Mouse (Mus musculus): ENCODE measurements around the gene Fgf14.
"Not testable (repeated sequence)": the region's sequence is repeated elsewhere in the genome, so short reads cannot be mapped to it uniquely, and the experiment has no call there.

Gene Fgf14

DNA sequence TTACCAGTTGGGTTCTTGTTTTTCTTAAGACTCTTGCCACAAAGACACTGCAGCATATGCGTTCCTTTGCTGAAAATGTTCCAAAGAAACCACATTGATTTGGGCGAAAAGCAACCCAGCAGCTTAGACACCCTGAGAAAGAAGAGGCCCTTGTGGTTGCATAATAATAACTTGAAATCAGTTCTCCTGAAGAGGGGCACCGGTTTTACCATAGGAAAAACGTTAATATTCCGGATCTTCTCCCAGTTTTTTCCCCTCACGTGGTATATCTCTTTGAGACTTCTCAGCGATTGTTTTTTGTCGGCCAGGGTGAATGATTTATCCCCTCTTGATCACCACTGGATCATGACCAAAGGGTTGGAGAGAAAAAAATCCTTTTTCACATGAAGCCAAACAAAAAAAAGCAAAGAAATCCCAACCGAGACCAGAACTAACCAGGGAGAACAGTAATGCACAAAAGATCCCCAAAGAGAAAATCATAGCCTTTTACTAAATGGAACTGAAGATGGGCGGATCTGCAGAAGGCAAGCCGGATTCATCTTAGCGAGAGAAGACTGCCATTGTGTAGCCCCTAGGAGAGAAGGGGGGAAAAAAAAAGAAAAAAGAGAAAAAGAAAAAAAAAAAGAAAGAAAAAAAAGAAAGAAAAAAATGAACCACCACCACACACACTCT lies at the start of gene Fgf14:
TSS of gene Fgf14 (minus strand) at position 622 of the 672 bp plus-strand sequence.
- DNase-seq (ENCODE audit: low spot score) = no peak

DNA sequence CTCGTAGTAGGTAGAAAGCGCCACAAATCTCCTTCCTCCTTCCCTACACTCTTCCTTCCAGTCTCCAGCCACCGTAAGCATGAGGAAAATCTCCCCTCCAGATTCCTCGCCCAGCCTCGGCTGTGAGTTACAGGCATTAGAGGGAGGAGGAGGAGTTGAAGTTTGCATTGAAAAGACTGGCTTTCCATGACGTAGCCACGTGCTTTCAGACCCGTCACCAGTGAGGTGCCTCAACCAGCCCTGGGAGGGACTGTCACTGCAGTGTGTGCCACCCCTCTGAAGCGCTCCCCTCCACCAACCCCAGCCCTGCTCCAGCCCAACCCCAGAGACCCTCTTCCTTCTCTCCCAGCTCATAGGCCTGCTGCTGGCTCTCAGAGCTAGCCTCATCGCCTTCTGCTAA lies 452 bp upstream of the Fgf14 start:
- DNase-seq (ENCODE audit: low spot score) = no peak

DNA sequence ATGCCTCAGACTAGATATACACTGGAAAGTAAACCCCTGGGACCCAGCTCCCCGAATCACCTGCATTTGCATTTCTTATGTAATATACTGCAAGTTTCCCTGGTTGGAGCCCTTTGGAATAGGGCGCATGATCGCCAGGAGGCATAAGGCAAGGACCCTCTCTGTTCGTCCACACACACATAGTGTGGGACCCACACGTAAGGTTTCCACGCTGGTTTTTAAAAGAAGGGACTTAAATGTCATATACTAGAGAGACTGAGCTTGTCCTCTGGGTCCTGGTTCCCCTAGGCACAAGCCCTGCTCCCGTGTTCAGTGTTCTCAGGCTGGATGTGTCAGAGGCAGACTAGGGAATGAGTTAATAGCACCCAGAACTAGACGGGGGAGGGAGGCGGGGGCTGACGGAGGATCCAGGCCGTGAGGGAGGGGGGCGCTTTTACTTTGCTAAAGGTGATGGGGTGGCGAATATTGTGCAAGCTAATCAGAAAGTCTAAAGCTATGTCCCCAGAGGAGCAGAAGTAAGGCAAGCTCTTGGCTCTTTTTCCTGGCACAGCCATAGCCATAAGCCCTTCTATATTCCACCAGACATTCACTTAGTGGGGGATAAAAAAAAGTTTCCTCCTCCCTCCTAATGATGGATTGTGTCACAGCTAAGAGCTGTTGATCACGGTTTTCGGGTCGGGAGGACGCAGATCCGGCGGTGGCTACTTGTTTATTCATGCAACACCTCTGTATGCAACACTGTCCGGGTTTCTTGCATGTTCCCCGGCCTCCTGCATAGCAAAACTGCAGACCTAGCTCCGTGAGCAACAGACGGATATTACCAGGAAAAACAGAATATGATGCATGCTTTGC lies 1.0 kb downstream of the Fgf14 start:
- no peak for DNase-seq (ENCODE audit: low spot score)

DNA sequence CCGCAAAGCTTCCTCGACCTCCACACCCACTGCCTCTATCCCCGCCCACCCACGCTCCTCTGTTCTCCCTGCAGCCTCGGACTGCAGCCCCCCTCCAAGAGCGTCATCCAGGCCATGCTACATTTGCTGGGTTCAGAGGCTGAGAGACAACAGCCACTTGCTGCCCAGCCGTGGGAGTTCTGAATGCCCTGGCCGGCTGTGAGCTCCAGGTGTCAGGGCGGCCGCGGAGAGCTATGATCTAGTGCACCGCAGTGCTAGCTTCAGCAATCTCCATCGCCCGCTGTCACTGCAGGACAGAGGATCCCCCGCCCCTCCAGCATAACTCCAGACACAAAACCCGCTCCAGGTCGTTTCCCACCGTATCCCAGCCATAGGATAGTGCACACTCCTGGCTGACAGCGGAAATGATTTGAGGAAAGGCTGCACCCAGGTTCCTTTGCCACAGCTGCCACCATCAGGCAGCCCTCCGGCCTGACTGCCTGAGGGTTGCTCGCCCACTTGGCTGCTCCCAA lies 1.7 kb downstream of the Fgf14 start:
- no peak for DNase-seq (ENCODE audit: low spot score)

DNA sequence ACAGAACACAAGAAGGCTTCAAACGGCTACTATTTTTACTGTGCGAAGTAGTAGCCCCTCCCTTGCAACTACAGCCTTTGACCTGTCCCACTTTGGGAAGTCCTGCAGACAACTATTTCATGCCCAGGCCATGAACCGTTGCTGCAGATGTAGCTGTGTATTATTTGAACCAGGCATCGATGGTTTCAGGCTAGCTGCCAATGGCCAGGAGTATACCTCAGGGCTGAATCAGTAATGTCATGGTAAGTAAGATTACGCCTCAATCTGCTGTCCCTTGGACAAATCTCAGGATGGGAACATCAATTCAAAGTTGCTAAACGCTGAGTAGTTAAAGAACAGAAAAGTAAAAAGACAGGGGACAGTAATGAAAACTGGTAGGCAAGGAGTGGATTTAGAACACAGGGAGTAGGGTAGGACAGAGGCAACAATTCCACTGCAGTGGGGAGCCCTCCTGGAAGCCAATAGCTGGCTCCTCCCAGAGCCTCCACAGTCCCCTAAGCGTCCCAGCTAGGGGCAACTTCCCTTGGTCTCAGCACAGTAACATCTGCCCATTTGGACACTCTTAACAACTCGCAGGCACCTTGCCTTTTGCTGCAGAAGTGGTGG lies 2.3 kb downstream of the Fgf14 start:
- DNase-seq (ENCODE audit: low spot score) = no peak

DNA sequence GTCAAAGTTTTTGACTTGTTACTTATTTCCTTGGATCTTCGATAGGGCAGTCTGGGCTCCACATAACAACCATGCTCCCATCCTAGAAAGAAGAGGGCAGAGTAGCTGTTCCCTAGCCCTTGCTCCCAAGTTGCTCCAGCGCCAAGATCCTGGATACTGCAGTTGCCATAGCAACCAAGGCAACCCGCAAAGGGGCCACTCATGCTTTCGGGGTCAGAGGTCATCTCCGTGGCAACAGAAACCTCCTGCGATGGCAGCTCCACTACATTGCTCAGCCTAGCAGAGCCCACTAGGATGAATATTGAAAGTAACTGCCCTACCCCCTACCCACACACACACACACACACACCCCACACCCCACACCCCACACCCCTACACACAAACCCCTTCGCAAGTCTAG lies 7.2 kb downstream of the Fgf14 start:
- peak; percentile 29 for DNase-seq (ENCODE audit: low spot score)

DNA sequence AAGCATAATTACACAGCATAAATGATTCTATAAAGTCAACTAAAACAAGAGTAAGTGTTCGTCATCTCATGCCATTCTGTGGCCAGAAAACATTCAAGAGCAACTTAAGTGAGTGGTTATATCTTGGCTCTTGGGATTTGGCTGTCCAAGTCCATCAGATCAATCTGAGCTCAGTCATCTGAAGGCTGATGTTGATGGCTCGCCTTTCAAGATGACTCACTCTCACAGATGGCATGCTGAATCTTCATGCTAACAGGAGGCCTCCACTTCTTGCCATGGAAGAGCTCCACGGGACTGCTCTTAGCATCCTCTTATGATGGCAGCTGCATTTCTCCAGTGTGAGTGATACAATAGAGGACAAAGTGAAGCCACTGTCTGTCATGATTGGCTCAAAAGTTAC lies 34.1 kb downstream of the Fgf14 start:
- DNase-seq (ENCODE audit: low spot score) = no peak

DNA sequence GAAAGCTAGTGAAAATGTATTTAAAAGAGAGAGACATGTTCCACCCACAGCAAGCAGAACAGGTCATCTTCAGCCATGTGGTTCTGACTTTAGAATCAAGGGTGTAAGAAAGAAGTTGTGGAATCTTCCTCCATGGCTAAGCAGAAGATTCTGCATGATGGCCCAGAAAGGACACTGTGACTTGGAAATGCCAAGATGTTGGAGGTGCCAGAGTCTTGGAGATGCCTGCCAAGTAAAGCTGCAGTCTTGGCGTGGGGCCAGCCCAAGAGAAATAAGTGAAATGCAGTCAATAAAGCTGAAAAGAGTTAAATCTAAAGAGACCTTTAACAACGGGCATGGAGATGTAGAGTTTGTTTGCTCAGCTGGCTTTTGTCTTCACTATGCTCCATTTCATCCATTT lies 42.0 kb downstream of the Fgf14 start:
- DNase-seq (ENCODE audit: low spot score) = no peak

DNA sequence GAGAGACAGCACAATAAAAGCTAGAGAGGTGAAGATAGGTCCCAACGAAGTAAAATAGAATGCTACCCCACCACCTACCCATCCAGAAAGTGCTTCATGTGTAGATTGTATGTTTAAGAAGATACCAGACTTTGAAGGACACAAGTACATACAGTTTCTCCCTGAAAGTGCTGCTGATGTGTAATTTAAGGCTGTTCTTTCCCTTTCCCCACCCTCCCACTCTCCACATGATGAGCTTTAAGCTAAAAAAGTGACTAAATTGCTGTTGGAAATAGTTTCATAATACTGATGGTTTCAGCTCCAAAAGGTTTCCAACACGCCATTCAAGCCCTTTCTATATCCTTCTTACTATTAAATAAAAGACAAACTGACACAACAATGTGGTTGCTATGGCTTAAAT lies 63.5 kb downstream of the Fgf14 start:
- DNase-seq (ENCODE audit: low spot score) = no peak

DNA sequence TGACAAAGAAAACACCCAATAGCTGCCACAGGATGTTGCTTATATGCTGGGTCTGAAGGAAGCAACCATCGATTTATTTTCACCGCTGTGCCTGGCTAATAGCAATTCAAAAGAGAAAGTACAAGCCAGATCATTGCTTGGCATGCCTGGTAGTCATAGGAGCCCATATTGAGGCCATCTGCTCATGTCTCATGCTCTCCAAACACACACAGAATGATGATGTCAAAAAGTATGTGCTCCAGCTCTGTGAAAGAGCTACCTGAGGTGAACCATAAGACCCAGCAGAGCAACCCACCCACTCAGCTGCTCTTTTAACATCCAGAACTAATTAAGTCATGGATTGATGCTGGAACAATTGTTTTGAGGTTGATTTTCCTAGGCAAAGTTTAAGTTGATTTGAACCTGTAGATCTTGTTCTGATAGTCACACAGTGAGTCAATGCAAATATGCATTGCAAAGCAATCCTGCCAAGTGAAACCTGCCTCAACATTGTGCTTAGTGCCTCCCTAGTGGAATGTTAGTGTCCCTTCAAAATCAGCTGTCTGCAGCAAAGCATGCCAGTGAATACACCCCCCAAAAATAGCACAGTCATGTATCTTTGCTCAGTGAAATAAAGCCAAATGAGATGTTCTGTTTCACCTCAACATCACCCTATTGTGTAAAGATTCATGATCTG lies 70.8 kb downstream of the Fgf14 start:
- no peak for DNase-seq (ENCODE audit: low spot score)

DNA sequence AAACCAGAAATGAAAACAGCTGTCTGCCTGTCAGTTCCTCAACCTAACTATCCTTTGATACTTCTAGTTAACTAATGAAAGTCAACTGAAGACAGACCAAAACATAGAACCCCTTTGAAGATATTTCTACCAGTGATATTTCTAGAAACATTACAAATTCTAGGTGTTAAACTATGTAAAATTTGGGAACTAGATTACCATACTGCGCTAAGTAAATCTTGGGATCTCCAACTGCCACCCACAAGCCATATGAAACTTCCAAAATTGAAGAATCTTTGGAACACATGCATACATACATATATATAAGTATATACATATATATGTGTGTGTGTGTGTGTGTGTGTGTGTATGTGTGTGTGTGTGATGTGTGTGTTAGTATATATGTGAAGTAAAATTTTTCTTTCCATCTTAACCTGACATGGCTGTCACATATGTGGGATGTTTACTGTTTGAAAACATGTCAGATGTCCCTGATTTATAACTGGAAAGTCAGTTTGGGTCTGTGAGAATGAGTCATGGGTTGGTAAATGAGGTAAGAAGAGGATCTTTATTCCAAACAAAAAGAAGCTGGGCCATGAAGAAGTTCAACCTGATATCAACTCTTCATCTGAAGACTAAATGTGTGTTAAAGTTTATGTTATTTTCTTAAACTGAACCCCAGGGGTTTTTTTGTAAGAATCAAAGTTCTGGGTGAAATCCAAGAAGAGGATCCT lies 71.7 kb downstream of the Fgf14 start:
- DNase-seq (ENCODE audit: low spot score) = no peak

DNA sequence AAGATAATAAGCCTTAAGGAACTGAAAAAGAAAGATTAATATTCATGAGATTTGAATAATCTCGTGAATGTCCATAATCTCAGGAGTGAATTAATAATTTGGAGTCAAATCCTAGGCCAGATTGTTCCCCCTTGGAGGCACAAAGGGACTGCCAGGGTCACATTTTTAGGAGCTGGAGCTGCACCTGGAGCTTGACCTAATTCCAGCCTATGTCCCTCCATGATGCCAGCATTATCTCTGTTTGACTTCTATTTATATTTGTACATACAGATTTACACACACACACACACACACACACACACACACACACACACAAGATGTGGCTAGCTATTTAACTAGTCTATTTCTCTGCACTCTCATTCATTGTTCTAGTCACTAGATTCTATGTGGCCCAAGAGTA lies 100.4 kb downstream of the Fgf14 start:
- no peak for DNase-seq (ENCODE audit: low spot score)

DNA sequence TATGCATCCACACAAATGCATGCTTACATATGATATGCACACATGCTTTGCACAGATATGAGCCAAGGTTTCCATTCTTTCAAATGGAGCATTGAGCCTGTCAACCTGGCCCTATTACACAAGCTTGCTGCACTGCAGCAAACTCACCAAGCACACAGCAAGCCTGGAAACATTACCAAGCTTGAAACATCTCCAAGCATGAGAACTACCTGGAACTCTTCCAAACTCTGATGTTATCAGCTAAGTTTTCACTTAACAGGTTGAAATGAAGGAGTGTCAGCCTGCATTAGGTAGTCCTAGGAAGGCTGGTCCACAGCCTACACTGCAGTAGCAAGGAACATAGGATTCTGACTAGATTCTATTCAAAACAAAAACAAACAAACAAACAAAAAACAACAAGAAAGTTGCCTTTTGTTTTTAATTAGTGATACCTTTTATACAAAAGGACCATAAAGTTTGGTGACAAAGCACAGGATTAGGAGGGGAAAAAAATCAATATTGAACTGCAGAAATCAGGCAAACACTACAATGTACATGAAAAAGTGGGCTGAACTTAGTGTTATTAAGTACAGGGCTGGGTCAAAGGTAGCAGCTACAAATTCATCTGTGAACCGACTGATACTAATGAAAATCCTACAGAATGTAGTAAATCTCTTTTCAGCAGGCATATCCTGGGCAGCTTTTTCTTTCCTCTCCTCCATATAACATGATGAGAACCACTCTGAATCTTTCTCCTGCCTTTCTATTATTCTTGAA lies 101.6 kb downstream of the Fgf14 start:
- no peak for DNase-seq (ENCODE audit: low spot score)

DNA sequence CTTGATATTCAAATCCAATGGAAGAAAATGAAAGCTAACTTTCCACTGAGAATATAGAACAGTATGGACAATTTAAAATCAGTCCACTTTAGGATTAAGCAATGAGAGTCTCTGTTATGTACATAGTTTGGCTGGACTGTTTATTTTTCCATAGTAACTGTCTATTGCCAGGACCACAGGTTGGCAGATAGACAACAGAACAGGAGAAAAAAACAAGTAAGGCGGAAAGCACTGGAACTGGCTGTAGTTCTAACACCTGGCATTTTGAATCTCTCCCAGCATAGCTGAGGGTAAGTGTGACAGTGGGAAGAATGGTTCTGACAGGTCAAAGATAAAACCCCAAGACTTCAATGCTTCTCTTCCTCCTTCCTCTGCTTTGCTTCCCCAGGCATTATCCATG lies 110.5 kb downstream of the Fgf14 start:
- no peak for DNase-seq (ENCODE audit: low spot score)

DNA sequence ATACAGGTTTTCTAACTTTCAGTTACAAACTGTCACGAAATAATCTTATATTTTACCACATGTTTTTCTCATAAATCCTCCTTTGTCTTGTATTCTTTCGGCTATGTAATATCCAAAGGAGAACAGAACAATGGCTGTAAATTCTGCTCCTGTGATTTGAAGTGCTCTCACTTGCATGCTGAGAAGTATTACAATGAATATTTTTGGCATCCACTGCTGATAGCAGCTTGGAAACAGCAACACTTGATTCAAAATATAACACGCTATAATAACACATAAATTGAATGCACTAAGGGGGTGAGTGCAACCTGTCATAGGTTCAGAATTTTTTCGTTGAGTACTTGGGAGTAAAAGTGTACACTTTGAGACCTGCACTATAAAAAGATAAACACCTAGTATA lies 115.4 kb downstream of the Fgf14 start:
- DNase-seq (ENCODE audit: low spot score) = no peak

DNA sequence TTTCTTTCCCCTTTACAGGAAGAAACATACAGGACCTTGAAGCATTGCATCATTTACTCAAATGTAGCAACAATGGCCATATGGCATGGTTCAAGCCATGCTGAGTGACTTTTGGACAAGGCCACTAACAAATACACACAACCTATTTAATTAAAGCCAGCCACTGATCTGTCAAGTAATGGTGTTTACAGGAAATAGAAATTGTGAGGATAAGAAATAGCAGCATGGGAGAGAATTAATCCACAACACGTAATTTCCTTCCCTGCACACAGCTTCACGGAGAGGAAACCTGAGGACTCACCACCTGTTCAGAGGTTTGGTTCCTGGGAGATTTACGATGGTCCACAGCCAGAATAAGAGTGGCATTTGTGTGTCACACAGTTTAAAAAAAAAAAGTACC lies 140.8 kb downstream of the Fgf14 start:
- no peak for DNase-seq (ENCODE audit: low spot score)

DNA sequence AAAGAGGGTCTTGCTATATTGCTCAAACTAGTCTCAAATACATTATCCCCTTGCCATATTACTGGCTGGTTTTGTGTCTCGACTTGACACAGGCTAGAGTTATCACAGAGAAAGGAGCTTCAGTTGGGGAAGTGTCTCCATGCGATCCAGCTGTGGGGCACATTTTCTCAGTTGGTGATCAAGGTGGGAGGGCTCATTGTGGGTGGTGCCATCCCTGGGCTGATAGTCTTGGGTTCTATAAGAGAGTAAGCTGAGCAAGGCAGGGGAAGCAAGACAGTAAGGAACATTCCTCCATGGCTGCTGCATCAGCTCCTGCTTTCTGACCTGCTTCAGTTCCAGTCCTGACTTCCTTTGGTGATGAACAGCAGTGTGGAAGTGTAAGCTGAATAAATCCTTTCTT lies 141.6 kb downstream of the Fgf14 start:
- DNase-seq (ENCODE audit: low spot score) = not testable (repeated sequence)

DNA sequence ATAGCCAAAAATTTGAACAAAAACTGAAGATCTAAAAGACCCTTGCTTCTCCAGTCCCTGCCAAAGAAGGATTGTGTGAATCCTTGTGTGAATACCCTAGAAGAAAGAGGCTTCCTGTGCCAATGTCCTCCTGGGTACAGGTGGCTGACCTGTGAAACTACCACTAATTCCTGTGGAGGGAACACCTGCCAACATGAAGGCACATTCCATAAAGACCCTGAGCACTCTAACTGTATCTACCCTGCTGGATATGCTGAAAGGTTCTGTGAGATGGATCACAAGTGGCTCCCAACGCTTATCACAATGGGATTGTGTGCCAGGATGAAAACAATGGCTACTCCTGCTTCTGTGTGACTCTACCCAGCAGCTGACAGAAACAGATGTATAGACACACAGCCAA lies 144.9 kb downstream of the Fgf14 start:
- DNase-seq (ENCODE audit: low spot score) = no peak

DNA sequence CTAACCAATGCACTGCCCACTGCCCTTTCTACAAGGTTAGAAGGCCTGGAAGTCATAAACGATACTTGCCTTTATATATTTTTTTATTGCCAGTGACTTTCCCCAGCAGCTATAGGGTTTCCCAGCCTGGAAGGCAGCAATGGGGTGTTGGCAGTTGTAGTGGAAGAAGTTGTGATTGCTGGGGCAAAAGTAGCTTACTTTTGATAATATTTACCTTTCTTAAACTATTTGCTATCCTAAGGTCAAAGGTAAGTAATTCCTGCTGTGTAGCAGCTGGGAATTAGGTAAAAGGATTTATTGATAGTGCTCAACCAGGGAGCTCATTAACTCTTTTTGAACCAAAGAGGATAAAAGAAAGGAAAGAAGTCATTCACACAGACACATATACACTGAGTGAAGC lies 164.9 kb downstream of the Fgf14 start:
- DNase-seq (ENCODE audit: low spot score) = no peak

DNA sequence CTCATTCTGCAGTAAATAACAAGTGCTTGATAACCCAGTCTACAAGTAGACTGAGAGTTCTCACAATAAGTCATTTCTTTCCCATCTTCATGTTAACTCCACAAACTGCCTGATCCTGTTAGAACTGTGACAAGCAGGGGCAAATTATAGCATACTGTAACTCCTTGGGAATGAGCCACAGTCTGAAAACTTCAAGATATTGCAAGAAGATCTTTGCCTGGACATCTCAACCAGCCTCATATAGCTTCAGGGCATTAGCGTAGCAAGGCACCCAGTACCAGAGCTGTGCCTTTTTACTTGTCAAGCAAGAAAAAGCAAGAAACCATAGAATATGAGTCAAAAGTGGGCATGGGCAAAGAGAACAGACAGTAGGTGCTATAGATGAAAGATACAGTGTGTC lies 188.0 kb downstream of the Fgf14 start:
- no peak for DNase-seq (ENCODE audit: low spot score)

DNA sequence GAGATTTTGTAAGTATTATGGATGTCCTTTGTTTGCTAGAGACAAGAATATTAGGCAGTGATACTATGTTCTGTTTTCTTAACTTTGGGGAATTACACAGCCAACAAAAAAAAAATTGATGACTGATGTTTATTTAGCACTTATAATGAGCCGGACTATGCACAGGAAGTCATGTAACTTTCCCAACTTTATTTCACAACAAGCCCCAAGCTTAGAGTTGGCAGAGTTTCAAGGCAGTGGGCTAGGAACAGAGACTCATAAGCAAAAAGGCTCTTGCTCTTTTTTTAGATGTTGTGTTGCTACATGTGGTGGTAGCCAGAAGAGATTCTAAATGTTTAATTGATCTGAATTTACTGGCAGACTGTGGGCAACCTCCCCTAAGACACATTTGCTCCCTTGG lies 191.7 kb downstream of the Fgf14 start:
- DNase-seq (ENCODE audit: low spot score) = no peak

Measured in ovary, postnatal 36 days (tissue).